Mouse (Mus musculus) forebrain, embryonic 15.5 days (tissue): Measurements from ENCODE around the gene Zfp661. TPM values are rescaled to one million over a fixed set of nuclear protein-coding genes. Genes with fewer than 3 reads are reported as not detected.

Source experiments
- ATAC-seq: fragments of 200-750 bp; cut with Nextera tagmentation; replicated peaks from 2 replicates; pipeline ENCODE4 v1.8.0; 2017; ENCODE audit warnings: mild to moderate bottlenecking, moderate TSS enrichment, moderate library complexity
- H3K27ac ChIP-seq: fragments of 300-500 bp; sonication (generic); replicated peaks from 2 replicates; pipeline ENCODE4 v1.5.1; 2015; ENCODE audit warnings: mild to moderate bottlenecking, inconsistent platforms
- H3K27me3 ChIP-seq: fragments of 300-500 bp; sonication (generic); 2 replicates; pipeline ENCODE4 v1.6.1; 2015; ENCODE audit warnings: inconsistent platforms
- H3K36me3 ChIP-seq: fragments of 300-500 bp; sonication (generic); 2 replicates; pipeline ENCODE4 v1.6.1; 2015; ENCODE audit warnings: mild to moderate bottlenecking, inconsistent platforms
- H3K4me1 ChIP-seq: fragments of 300-500 bp; sonication (generic); 2 replicates; pipeline ENCODE4 v1.6.1; 2015; ENCODE audit warnings: inconsistent platforms
- H3K4me2 ChIP-seq: fragments of 300-500 bp; sonication (generic); replicated peaks from 2 replicates; pipeline ENCODE4 v1.6.1; 2015; ENCODE audit warnings: mild to moderate bottlenecking, inconsistent platforms
- H3K4me3 ChIP-seq: fragments of 300-500 bp; sonication (generic); 2 replicates; pipeline ENCODE4 v1.5.1; 2015; ENCODE audit warnings: mild to moderate bottlenecking, inconsistent platforms
- H3K9ac ChIP-seq: fragments of 300-500 bp; sonication (generic); replicated peaks from 2 replicates; pipeline ENCODE4 v1.6.1; 2015; ENCODE audit warnings: mild to moderate bottlenecking, inconsistent platforms
- H3K9me3 ChIP-seq: fragments of 300-500 bp; sonication (generic); 2 replicates; pipeline ENCODE4 v1.6.1; 2016; ENCODE audit warnings: inconsistent platforms
- WGBS: fragments of 180-500 bp; shearing (Covaris S2); methylation state at CpG from one replicate; pipeline ENCODE4 v1.1.7; 2015; ENCODE audit warnings: mixed read lengths; 5-methylcytosine and 5-hydroxymethylcytosine counted together
- polyA plus RNA-seq: library from polyadenylated mRNA; unstranded; fragments of >200 nt; fragmentation: Nextera tagmentation; extraction: Ambion mirVana; gene quantifications from 2 replicates; pipeline ENCODE4 v1.2.1, GENCODE M21; 2015

The Zfp661 gene
- polyA plus RNA-seq, result 10.3 and 11.0 TPM in 2 replicates

- peak within 1 kb of the TSS; percentile 61 for H3K4me2 ChIP-seq
- H3K27me3 ChIP-seq, result no peaks in the 10 kb centered on the region
- peak within 1 kb of the TSS; percentile 81 for H3K9ac ChIP-seq
- H3K4me3 ChIP-seq, result peak within 1 kb of the TSS; percentile 68
- WGBS, result 6% methylated on average over 39 of the region's 39 CpGs
- H3K27ac ChIP-seq, result peak within 1 kb of the TSS; percentile 92
- peaks cover 32% of the 10 kb centered on the region for H3K4me1 ChIP-seq
- H3K9me3 ChIP-seq, result no peaks in the 10 kb centered on the region
- H3K36me3 ChIP-seq, result peaks cover 3% of the 10 kb centered on the region; the same call in 1 of the 2 replicates
- peak; percentile 82 for ATAC-seq
Measured at GRCm38 (mm10) chr2:127586694-127587513, at the start of gene Zfp661, which contains the start of gene Mrps5. Gene Zfp661, minus strand, starts transcription at chr2:127587094. Gene Mrps5, plus strand, starts transcription at chr2:127587222.

- Histone ChIP-seq H3K4me1 (no peaks in the 10 kb centered on the region), H3K9ac (no peak overlapping the region), H3K36me3 (no peaks in the 10 kb centered on the region), H3K27ac (no peak overlapping the region), H3K27me3 (no peaks in the 10 kb centered on the region), H3K4me3 (no peak overlapping the region), H3K9me3 (no peaks in the 10 kb centered on the region), H3K4me2 (no peak overlapping the region)
- WGBS, result 79% methylated on average over 6 of the region's 6 CpGs
- no peak for ATAC-seq
Measured at GRCm38 (mm10) chr2:127635581-127635980, 48.7 kb upstream of the Zfp661 start.

- H3K4me1 ChIP-seq, result no peaks in the 10 kb centered on the region
- WGBS, result 56% methylated on average over 2 of the region's 2 CpGs
- ATAC-seq, result no peak
Measured at GRCm38 (mm10) chr2:127632601-127633000, 45.7 kb upstream of the Zfp661 start.

GRCm38 (mm10) chr2:127627990-127628570 is 41.2 kb upstream of the Zfp661 start:
- no peaks in the 10 kb centered on the region for H3K4me1 ChIP-seq
- no peaks in the 10 kb centered on the region for H3K27me3 ChIP-seq
- H3K4me3 ChIP-seq, result no peak overlapping the region
- no peak overlapping the region for H3K4me2 ChIP-seq
- no peak overlapping the region for H3K9ac ChIP-seq
- no peaks in the 10 kb centered on the region for H3K36me3 ChIP-seq
- 68% methylated on average over 6 of the region's 6 CpGs for WGBS
- H3K9me3 ChIP-seq, result no peaks in the 10 kb centered on the region
- peak; percentile 53; the same call in 1 of the 2 replicates for ATAC-seq
- no peak overlapping the region for H3K27ac ChIP-seq

More at GRCm38 (mm10) chr2:127632601-127633000, 45.7 kb upstream of the Zfp661 start:
- Histone ChIP-seq H3K4me3 (no peak overlapping the region), H3K27ac (no peak overlapping the region), H3K9ac (no peak overlapping the region), H3K36me3 (no peaks in the 10 kb centered on the region), H3K4me2 (no peak overlapping the region), H3K9me3 (no peaks in the 10 kb centered on the region), H3K27me3 (no peaks in the 10 kb centered on the region)

- no peak for ATAC-seq
Measured at GRCm38 (mm10) chr2:127627354-127627753, 40.5 kb upstream of the Zfp661 start.

GRCm38 (mm10) chr2:127625659-127626058 is 38.8 kb upstream of the Zfp661 start:
- H3K4me3 ChIP-seq, result no peak overlapping the region
- H3K4me2 ChIP-seq, result no peak overlapping the region
- H3K4me1 ChIP-seq, result no peaks in the 10 kb centered on the region
- H3K9ac ChIP-seq, result no peak overlapping the region
- H3K27ac ChIP-seq, result no peak overlapping the region
- H3K27me3 ChIP-seq, result no peaks in the 10 kb centered on the region
- no peak for ATAC-seq
- 84% methylated on average over 5 of the region's 5 CpGs for WGBS
- H3K36me3 ChIP-seq, result no peaks in the 10 kb centered on the region
- no peaks in the 10 kb centered on the region for H3K9me3 ChIP-seq

More at GRCm38 (mm10) chr2:127627354-127627753, 40.5 kb upstream of the Zfp661 start:
- Histone ChIP-seq H3K36me3 (no peaks in the 10 kb centered on the region), H3K9me3 (no peaks in the 10 kb centered on the region), H3K4me2 (no peak overlapping the region), H3K9ac (no peak overlapping the region), H3K27ac (no peak overlapping the region), H3K4me3 (no peak overlapping the region), H3K27me3 (no peaks in the 10 kb centered on the region), H3K4me1 (no peaks in the 10 kb centered on the region)
- WGBS, result 44% methylated on average over 6 of the region's 6 CpGs

GRCm38 (mm10) chr2:127624786-127625185 is 37.9 kb upstream of the Zfp661 start:
- no peaks in the 10 kb centered on the region for H3K27me3 ChIP-seq
- WGBS, result 75% methylated on average over 2 of the region's 2 CpGs
- no peak overlapping the region for H3K4me3 ChIP-seq
- H3K27ac ChIP-seq, result no peak overlapping the region
- no peak for ATAC-seq
- no peak overlapping the region for H3K9ac ChIP-seq
- no peaks in the 10 kb centered on the region for H3K9me3 ChIP-seq
- H3K36me3 ChIP-seq, result no peaks in the 10 kb centered on the region
- H3K4me2 ChIP-seq, result no peak overlapping the region
- H3K4me1 ChIP-seq, result no peaks in the 10 kb centered on the region

GRCm38 (mm10) chr2:127622065-127622464 is 35.2 kb upstream of the Zfp661 start:
- H3K27ac ChIP-seq, result no peak overlapping the region
- no peak overlapping the region for H3K4me2 ChIP-seq
- no peak overlapping the region for H3K4me3 ChIP-seq
- H3K9me3 ChIP-seq, result no peaks in the 10 kb centered on the region
- no peaks in the 10 kb centered on the region for H3K36me3 ChIP-seq
- WGBS, result 27% methylated on average over 3 of the region's 3 CpGs
- no peaks in the 10 kb centered on the region for H3K4me1 ChIP-seq
- no peaks in the 10 kb centered on the region for H3K27me3 ChIP-seq
- ATAC-seq, result no peak
- no peak overlapping the region for H3K9ac ChIP-seq

GRCm38 (mm10) chr2:127619311-127619710 is 32.4 kb upstream of the Zfp661 start:
- H3K27me3 ChIP-seq, result no peaks in the 10 kb centered on the region

GRCm38 (mm10) chr2:127612288-127612687 is 25.4 kb upstream of the Zfp661 start:
- no peak for ATAC-seq
- 89% methylated on average over 4 of the region's 4 CpGs for WGBS
- H3K36me3 ChIP-seq, result no peaks in the 10 kb centered on the region
- no peak overlapping the region for H3K9ac ChIP-seq
- H3K4me3 ChIP-seq, result no peak overlapping the region
- H3K27ac ChIP-seq, result no peak overlapping the region
- H3K4me1 ChIP-seq, result no peaks in the 10 kb centered on the region
- no peak overlapping the region for H3K4me2 ChIP-seq
- H3K9me3 ChIP-seq, result no peaks in the 10 kb centered on the region
- no peaks in the 10 kb centered on the region for H3K27me3 ChIP-seq

More at GRCm38 (mm10) chr2:127619311-127619710, 32.4 kb upstream of the Zfp661 start:
- WGBS, result 84% methylated on average over 3 of the region's 3 CpGs
- H3K36me3 ChIP-seq, result no peaks in the 10 kb centered on the region
- no peak overlapping the region for H3K27ac ChIP-seq
- H3K9ac ChIP-seq, result no peak overlapping the region
- no peaks in the 10 kb centered on the region for H3K4me1 ChIP-seq
- no peak overlapping the region for H3K4me3 ChIP-seq
- no peaks in the 10 kb centered on the region for H3K9me3 ChIP-seq
- H3K4me2 ChIP-seq, result no peak overlapping the region
- ATAC-seq, result no peak

- no peaks in the 10 kb centered on the region for H3K9me3 ChIP-seq
- no peaks in the 10 kb centered on the region for H3K4me1 ChIP-seq
- ATAC-seq, result no peak
- WGBS, result 89% methylated on average over 4 of the region's 4 CpGs
- H3K9ac ChIP-seq, result no peak overlapping the region
- H3K27me3 ChIP-seq, result no peaks in the 10 kb centered on the region
- H3K4me2 ChIP-seq, result no peak overlapping the region
- peaks cover 3% of the 10 kb centered on the region; the same call in 1 of the 2 replicates for H3K36me3 ChIP-seq
- no peak overlapping the region for H3K27ac ChIP-seq
- no peak overlapping the region for H3K4me3 ChIP-seq
Measured at GRCm38 (mm10) chr2:127611386-127611785, 24.5 kb upstream of the Zfp661 start.

- Histone ChIP-seq H3K27ac (no peak overlapping the region), H3K4me2 (no peak overlapping the region), H3K27me3 (no peaks in the 10 kb centered on the region), H3K4me1 (no peaks in the 10 kb centered on the region), H3K36me3 (peaks cover 25% of the 10 kb centered on the region), H3K9ac (no peak overlapping the region), H3K9me3 (no peaks in the 10 kb centered on the region), H3K4me3 (no peak overlapping the region)
- ATAC-seq, result peak; percentile 67; the same call in 1 of the 2 replicates
- 6% methylated on average over 5 of the region's 5 CpGs for WGBS
Measured at GRCm38 (mm10) chr2:127608986-127609385, 22.1 kb upstream of the Zfp661 start.
